Mouse (Mus musculus) embryonic facial prominence, embryonic 15.5 days (tissue): Measurements from ENCODE around the gene Echdc3. TPM values are rescaled to one million over a fixed set of nuclear protein-coding genes. Genes with fewer than 3 reads are reported as not detected.
A peak's percentile ranks its signal among the peaks of the same experiment; 100 is the strongest.

Experiments
- ATAC-seq: fragments of 200-750 bp; cut with Nextera tagmentation; 2 replicates; pipeline ENCODE4 v1.8.0; 2017; ENCODE audit warnings: low read depth, moderate TSS enrichment; ENCODE audit not compliant: insufficient number of reproducible peaks, low FRiP score, low TSS enrichment
- H3K27ac ChIP-seq: fragments of 300-500 bp; sonication (generic); replicated peaks from 2 replicates; pipeline ENCODE4 v1.5.1; 2015; ENCODE audit warnings: mild to moderate bottlenecking, inconsistent platforms
- H3K27me3 ChIP-seq: fragments of 300-500 bp; sonication (generic); 2 replicates; pipeline ENCODE4 v1.6.1; 2015; ENCODE audit warnings: inconsistent platforms
- H3K36me3 ChIP-seq: fragments of 300-500 bp; sonication (generic); 2 replicates; pipeline ENCODE4 v1.6.1; 2015; ENCODE audit warnings: mild to moderate bottlenecking, inconsistent platforms
- H3K4me1 ChIP-seq: fragments of 300-500 bp; sonication (generic); 2 replicates; pipeline ENCODE4 v1.6.1; 2015; ENCODE audit warnings: inconsistent platforms
- H3K4me2 ChIP-seq: fragments of 300-500 bp; sonication (generic); replicated peaks from 2 replicates; pipeline ENCODE4 v1.6.1; 2015; ENCODE audit warnings: mild to moderate bottlenecking, inconsistent platforms
- H3K4me3 ChIP-seq: fragments of 300-500 bp; sonication (generic); replicated peaks from 2 replicates; pipeline ENCODE4 v1.5.1; 2015; ENCODE audit warnings: mild to moderate bottlenecking, inconsistent platforms
- H3K9ac ChIP-seq: fragments of 300-500 bp; sonication (generic); 2 replicates; pipeline ENCODE4 v1.6.1; 2015; ENCODE audit warnings: inconsistent platforms
- H3K9me3 ChIP-seq: fragments of 300-500 bp; sonication (generic); replicated peaks from 2 replicates; pipeline ENCODE4 v1.6.1; 2016; ENCODE audit warnings: inconsistent platforms
- WGBS: fragments of 180-500 bp; shearing (Covaris S2); methylation state at CpG from one replicate; pipeline ENCODE4 v1.1.7; 2015; 5-methylcytosine and 5-hydroxymethylcytosine counted together
- polyA plus RNA-seq: library from polyadenylated mRNA; unstranded; fragments of >200 nt; fragmentation: Nextera tagmentation; extraction: Ambion mirVana; gene quantifications from 2 replicates; pipeline ENCODE4 v1.2.1, GENCODE M21; 2015

The Echdc3 gene
- polyA plus RNA-seq: 5.0 and 6.3 TPM in 2 replicates

- H3K4me1 ChIP-seq: peaks cover 24% of the 10 kb centered on the region
- no peaks in the 10 kb centered on the region for H3K9me3 ChIP-seq
- H3K27ac ChIP-seq: peak within 1 kb of the TSS; percentile 90
- H3K36me3 ChIP-seq: no peaks in the 10 kb centered on the region
- H3K4me2 ChIP-seq: peak within 1 kb of the TSS; percentile 84
- H3K9ac ChIP-seq: peak within 1 kb of the TSS; percentile 55
- no peaks in the 10 kb centered on the region for H3K27me3 ChIP-seq
- peak within 1 kb of the TSS; percentile 48 for H3K4me3 ChIP-seq
- peak; percentile 87 for ATAC-seq
- 3% methylated on average over 30 of the region's 30 CpGs for WGBS
These were observed at the start of gene Echdc3 for GRCm38 (mm10) chr2:6212724-6213511. Echdc3 (minus strand) TSS chr2:6213033.

GRCm38 (mm10) chr2:6261718-6262117 is 48.9 kb upstream of the Echdc3 start:
- Histone ChIP-seq H3K4me3 (no peak overlapping the region), H3K27ac (no peak overlapping the region), H3K4me1 (peaks cover 5% of the 10 kb centered on the region), H3K9ac (no peak overlapping the region), H3K4me2 (no peak overlapping the region), H3K36me3 (no peaks in the 10 kb centered on the region), H3K27me3 (no peaks in the 10 kb centered on the region), H3K9me3 (0 out of 2 replicates have a peak, but pooled peaks cover 3% of the 10 kb centered on the region)
- no peak for ATAC-seq
- 56% methylated on average over 9 of the region's 9 CpGs for WGBS

- H3K9ac ChIP-seq: no peak overlapping the region
- 16% methylated on average over 8 of the region's 8 CpGs for WGBS
- no peak overlapping the region for H3K4me3 ChIP-seq
- no peak for ATAC-seq
- no peak overlapping the region for H3K4me2 ChIP-seq
- no peaks in the 10 kb centered on the region for H3K27me3 ChIP-seq
- no peaks in the 10 kb centered on the region for H3K36me3 ChIP-seq
- no peak overlapping the region for H3K27ac ChIP-seq
- H3K4me1 ChIP-seq: peaks cover 9% of the 10 kb centered on the region
- H3K9me3 ChIP-seq: 0 out of 2 replicates have a peak, but pooled peaks cover 3% of the 10 kb centered on the region
These were observed 48.4 kb upstream of the Echdc3 start for GRCm38 (mm10) chr2:6261201-6261672.

- 70% methylated on average over 4 of the region's 4 CpGs for WGBS
- Histone ChIP-seq H3K27me3 (no peaks in the 10 kb centered on the region), H3K27ac (no peak overlapping the region), H3K36me3 (no peaks in the 10 kb centered on the region), H3K4me2 (no peak overlapping the region), H3K9ac (no peak overlapping the region), H3K9me3 (0 out of 2 replicates have a peak, but pooled peaks cover 1% of the 10 kb centered on the region), H3K4me1 (peaks cover 13% of the 10 kb centered on the region), H3K4me3 (no peak overlapping the region)
- ATAC-seq: no peak
These were observed 47.8 kb upstream of the Echdc3 start for GRCm38 (mm10) chr2:6260661-6261060.

- peaks cover 13% of the 10 kb centered on the region for H3K4me1 ChIP-seq
- no peak overlapping the region for H3K27ac ChIP-seq
- H3K9ac ChIP-seq: no peak overlapping the region
- H3K27me3 ChIP-seq: no peaks in the 10 kb centered on the region
- WGBS: 75% methylated on average over 3 of the region's 3 CpGs
- ATAC-seq: no peak
- H3K4me2 ChIP-seq: no peak overlapping the region
- H3K9me3 ChIP-seq: no peaks in the 10 kb centered on the region
- no peaks in the 10 kb centered on the region for H3K36me3 ChIP-seq
- H3K4me3 ChIP-seq: no peak overlapping the region
These were observed 46.3 kb upstream of the Echdc3 start for GRCm38 (mm10) chr2:6259182-6259581.

- ATAC-seq: no peak
- Histone ChIP-seq H3K27me3 (no peaks in the 10 kb centered on the region), H3K9ac (no peak overlapping the region), H3K27ac (no peak overlapping the region), H3K4me2 (no peak overlapping the region), H3K9me3 (no peaks in the 10 kb centered on the region), H3K36me3 (no peaks in the 10 kb centered on the region), H3K4me1 (peaks cover 13% of the 10 kb centered on the region), H3K4me3 (no peak overlapping the region)
- WGBS: 82% methylated on average over 4 of the region's 4 CpGs
These were observed 45.2 kb upstream of the Echdc3 start for GRCm38 (mm10) chr2:6258026-6258425.

- H3K9ac ChIP-seq: no peak overlapping the region
- H3K36me3 ChIP-seq: no peaks in the 10 kb centered on the region
- H3K4me1 ChIP-seq: peaks cover 13% of the 10 kb centered on the region
- H3K27me3 ChIP-seq: no peaks in the 10 kb centered on the region
- H3K27ac ChIP-seq: peak overlapping the region; percentile 81; the same call in 1 of the 2 replicates
- ATAC-seq: no peak
- no peak overlapping the region for H3K4me3 ChIP-seq
- WGBS: 67% methylated on average over 2 of the region's 2 CpGs
- H3K4me2 ChIP-seq: no peak overlapping the region
- H3K9me3 ChIP-seq: no peaks in the 10 kb centered on the region
These were observed 44.3 kb upstream of the Echdc3 start for GRCm38 (mm10) chr2:6257146-6257545.

GRCm38 (mm10) chr2:6255989-6256841 is 43.4 kb upstream of the Echdc3 start:
- WGBS: 43% methylated on average over 19 of the region's 19 CpGs
- H3K27ac ChIP-seq: peak overlapping the region; percentile 81
- peak; percentile 88 for ATAC-seq
- H3K36me3 ChIP-seq: no peaks in the 10 kb centered on the region
- no peak overlapping the region for H3K9ac ChIP-seq
- no peaks in the 10 kb centered on the region for H3K27me3 ChIP-seq
- H3K4me3 ChIP-seq: no peak overlapping the region
- no peak overlapping the region; the same call in 1 of the 2 replicates for H3K4me2 ChIP-seq
- no peaks in the 10 kb centered on the region for H3K9me3 ChIP-seq
- peaks cover 13% of the 10 kb centered on the region for H3K4me1 ChIP-seq

- no peak for ATAC-seq
- 0 out of 2 replicates have a peak overlapping the region, but pooled peaks have one; percentile 29 for H3K27ac ChIP-seq
- no peaks in the 10 kb centered on the region for H3K27me3 ChIP-seq
- H3K4me1 ChIP-seq: peaks cover 10% of the 10 kb centered on the region
- H3K4me2 ChIP-seq: no peak overlapping the region
- H3K9me3 ChIP-seq: no peaks in the 10 kb centered on the region
- no peak overlapping the region for H3K9ac ChIP-seq
- WGBS: 68% methylated on average over 5 of the region's 5 CpGs
- no peak overlapping the region for H3K4me3 ChIP-seq
- no peaks in the 10 kb centered on the region for H3K36me3 ChIP-seq
These were observed 42.7 kb upstream of the Echdc3 start for GRCm38 (mm10) chr2:6255402-6255988.

- 0 out of 2 replicates have a peak overlapping the region, but pooled peaks have one; percentile 25 for H3K27ac ChIP-seq
- no peaks in the 10 kb centered on the region for H3K9me3 ChIP-seq
- WGBS: 76% methylated on average over 3 of the region's 3 CpGs
- no peak overlapping the region for H3K9ac ChIP-seq
- H3K36me3 ChIP-seq: no peaks in the 10 kb centered on the region
- ATAC-seq: no peak
- H3K27me3 ChIP-seq: no peaks in the 10 kb centered on the region
- H3K4me3 ChIP-seq: no peak overlapping the region
- peaks cover 10% of the 10 kb centered on the region for H3K4me1 ChIP-seq
- no peak overlapping the region for H3K4me2 ChIP-seq
These were observed 39.7 kb upstream of the Echdc3 start for GRCm38 (mm10) chr2:6252491-6252890.

GRCm38 (mm10) chr2:6251076-6251496 is 38.3 kb upstream of the Echdc3 start:
- H3K27ac ChIP-seq: no peak overlapping the region
- WGBS: 61% methylated on average over 3 of the region's 3 CpGs
- H3K4me3 ChIP-seq: no peak overlapping the region
- no peak overlapping the region for H3K4me2 ChIP-seq
- peaks cover 3% of the 10 kb centered on the region for H3K4me1 ChIP-seq
- H3K9ac ChIP-seq: no peak overlapping the region
- H3K9me3 ChIP-seq: 0 out of 2 replicates have a peak, but pooled peaks cover 3% of the 10 kb centered on the region
- no peaks in the 10 kb centered on the region for H3K36me3 ChIP-seq
- no peaks in the 10 kb centered on the region for H3K27me3 ChIP-seq
- no peak for ATAC-seq
